Mouse (Mus musculus) T-helper 1 cell (primary cell): ENCODE measurements around the gene Pou5f1.

Experiments
- in situ Hi-C: fragments of 300-600 bp; cut with MboI, MseI; formaldehyde crosslinking; loops from one replicate; pipeline ENCODE4 v1.15.1; 2025; ENCODE audit warnings: high pct_unique_total_duplicates

The Pou5f1 gene

DNA sequence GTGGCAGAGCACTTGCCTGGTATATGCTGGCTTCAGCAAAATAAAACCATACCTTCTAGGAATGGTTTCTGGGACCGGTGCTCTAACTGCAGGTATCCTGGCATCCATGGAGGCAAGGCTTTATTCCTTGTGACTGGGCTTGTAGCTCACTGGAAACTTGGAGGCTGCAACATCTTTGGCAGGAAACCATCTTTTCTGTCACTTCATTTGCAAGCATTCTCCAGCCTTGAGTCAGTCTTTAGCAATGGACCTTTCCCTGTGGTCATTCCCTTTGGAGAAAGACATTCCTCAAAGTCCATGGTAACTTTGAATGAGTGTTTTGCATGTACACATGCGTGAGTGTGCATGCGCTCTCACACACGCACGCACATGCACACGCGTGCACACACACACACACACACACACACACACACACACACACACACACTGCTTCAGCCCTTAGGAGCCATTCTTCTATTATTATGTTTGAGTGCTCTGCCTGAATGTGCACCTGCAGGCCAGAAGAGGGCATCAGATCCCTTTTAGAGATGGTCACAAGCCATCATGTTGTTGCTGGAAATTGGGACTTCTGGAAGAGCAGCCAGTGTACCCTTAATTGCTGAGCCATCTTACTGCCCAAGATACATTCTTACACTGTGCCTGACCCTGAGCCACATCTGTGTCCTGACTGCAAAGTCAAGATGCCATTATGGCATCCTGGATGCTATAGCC is 7.3 kb downstream of the Pou5f1 start:
- in situ Hi-C loops, result loop anchor here (5.0 kb wide), 1 partner anchor 41 kb away; the partner anchor contains the start of gene H2-Q10

DNA sequence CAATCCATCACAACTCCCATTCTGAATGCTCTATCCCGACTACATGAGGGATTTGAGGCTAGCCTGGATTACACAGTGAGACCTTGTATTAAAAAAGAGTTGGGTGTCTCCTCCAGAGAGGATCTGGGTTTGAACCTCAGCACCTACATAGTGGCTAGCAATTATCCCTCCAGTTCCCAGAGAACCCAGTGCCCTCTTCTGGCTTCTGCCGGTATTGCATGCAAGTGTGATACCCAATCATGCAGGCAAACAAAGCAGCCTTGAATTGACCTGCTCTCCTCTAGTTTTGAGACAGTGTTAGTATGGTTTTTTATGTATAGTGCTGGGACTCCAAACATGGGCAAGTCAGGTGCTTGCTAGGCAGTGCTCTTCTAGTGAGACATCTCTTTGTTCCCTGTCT is 8.1 kb downstream of the Pou5f1 start:
- in situ Hi-C loops, result loop anchor here (5.0 kb wide), 1 partner anchor 42 kb away; the partner anchor contains the start of gene H2-Q10

GRCm38 (mm10) chr17:35514756-35515155 is 8.9 kb downstream of the Pou5f1 start:
- in situ Hi-C loops, result loop anchor here (5.0 kb wide), 1 partner anchor 42 kb away; the partner anchor contains the start of gene H2-Q10

GRCm38 (mm10) chr17:35515911-35516640 is 10.3 kb downstream of the Pou5f1 start:
- in situ Hi-C loops, result no loop called here

DNA sequence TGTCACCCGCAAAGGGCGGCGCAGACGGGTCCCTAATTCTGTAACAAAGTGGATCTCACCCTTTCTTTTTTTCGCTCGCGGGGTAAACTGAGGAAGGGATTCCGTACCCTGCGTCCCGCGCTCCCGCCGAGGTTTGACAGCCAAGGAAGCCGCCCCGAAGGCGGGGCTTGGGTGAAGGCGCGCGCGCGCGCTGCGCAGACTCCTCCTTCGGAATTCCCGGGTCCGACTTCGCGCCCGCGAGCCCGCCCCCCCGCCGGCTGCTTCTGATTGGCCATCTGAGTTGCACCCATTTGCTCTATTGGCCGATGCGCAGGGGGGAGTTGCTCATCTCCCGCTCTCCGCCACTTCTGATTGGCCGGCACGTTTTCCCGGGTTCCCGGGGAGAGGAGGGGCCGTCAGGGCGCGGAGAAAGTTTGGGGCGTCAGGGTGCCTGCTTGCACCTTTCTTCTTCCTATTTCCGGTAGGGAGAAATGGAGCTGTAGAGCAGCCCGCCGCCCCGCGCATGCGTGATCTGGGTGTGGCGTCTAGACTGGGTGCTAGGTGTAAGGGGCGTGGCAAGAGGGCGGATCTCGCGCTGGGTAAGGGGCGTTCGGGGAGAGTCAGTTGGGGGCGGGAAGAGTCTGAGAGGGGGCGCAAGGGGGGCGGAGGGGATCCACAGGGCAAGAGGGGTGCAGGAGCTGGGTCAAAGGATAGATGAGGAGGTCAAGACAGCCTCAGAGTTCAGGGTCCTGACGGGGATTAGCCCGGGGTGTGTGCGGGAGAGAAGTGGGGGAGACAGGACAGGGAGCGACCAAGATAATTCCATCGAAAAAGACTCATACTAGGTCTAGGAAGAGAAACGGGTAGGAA is 11.1 kb downstream of the Pou5f1 start, which contains the start of the genes Tcf19 and Cchcr1:
Tcf19 (minus strand) TSS at position 173 of the 849 bp plus-strand sequence.
Cchcr1 (plus strand) TSS at position 449 of the 849 bp plus-strand sequence.
- in situ Hi-C loops, result no loop called here

DNA sequence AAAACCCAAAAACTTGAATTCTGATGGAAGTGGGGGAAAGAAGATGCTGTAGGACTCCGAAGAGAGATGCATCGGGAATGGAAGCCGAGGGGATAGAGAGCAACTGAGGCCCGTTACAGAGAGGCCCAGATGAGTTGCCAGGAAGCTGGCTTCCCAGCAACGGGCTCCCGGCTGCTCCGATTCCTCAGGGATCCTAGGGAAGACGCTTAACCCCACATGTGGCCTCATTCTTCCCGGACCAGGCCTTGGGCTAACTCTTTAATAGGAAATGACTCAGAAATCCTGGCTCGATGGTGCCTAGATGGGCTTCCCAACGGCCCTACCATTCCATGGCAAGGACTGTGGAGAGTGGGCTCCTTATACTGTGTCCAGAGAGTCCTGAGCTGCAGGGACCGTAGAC is 11.7 kb downstream of the Pou5f1 start:
- in situ Hi-C loops, result no loop called here

GRCm38 (mm10) chr17:35524354-35524753 is 18.5 kb downstream of the Pou5f1 start:
- in situ Hi-C loops, result no loop called here

- in situ Hi-C loops, result no loop called here
Measured at GRCm38 (mm10) chr17:35526644-35527043, 20.8 kb downstream of the Pou5f1 start.

- in situ Hi-C loops, result no loop called here
Measured at GRCm38 (mm10) chr17:35532360-35532759, 26.5 kb downstream of the Pou5f1 start.

DNA sequence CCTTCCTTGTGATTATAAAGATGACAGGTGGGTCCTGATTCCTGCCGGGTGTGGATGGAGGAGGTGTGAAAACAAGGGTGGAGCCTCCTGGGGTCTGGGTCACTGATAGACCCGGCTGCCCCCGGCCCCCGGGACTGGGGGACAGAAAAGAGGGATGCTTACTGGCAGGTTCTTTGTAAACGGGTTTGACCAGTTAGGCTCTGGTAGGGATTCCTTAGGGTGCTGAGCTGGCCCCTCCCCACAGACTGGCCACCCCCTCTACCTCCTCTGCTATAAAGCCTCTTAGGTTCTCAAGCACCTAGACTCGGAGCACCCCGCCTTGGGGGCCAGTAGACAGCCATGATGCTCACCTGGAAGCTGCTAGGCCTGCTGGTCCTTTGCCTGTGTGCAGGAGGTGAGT is 27.1 kb downstream of the Pou5f1 start, which contains the start of gene Psors1c2:
Psors1c2 (plus strand) TSS at position 301 of the 400 bp plus-strand sequence.
- in situ Hi-C loops, result no loop called here

DNA sequence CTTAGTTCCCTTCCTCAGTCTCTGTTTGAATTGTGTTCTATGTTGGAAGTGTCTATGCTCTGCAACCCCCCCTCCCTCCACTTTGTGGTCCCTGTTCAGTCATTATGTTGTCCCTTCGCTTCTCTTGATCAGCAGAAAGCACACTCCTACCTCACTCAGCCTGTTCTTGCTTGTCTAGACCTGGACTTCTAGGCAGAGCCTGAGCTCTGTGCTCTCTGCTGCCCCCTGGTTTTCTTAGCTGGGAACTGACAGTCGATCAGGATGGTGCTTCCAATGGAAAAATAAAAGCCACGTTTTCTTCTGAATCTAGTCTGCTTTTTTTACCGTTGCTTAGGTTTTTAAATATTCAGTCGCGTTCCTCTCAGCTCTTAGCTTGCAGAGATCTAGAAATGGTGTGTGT is 28.5 kb downstream of the Pou5f1 start:
- in situ Hi-C loops, result no loop called here

GRCm38 (mm10) chr17:35537421-35537820 is 31.6 kb downstream of the Pou5f1 start:
- in situ Hi-C loops, result no loop called here

DNA sequence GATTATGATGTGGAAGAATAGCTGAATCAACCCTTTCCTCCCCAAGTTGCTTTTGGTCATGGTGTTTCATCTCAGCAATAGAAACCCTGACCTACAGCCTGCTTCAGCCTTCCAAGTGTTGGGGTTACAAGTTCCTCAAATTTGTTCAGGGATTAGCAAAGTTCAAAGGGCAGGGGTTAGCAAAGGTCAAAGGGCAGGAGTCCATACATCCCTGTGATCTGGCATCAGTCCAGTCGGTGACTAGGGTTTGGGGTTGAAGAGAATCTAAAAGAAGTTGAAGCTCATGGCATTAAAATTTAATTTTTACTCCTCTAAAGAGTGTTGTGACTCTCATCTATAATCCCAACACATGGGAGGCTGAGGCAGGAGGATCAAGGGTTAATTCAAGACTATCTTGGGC is 32.7 kb downstream of the Pou5f1 start:
- in situ Hi-C loops, result no loop called here

- in situ Hi-C loops, result no loop called here
Measured at GRCm38 (mm10) chr17:35539540-35539939, 33.7 kb downstream of the Pou5f1 start.

DNA sequence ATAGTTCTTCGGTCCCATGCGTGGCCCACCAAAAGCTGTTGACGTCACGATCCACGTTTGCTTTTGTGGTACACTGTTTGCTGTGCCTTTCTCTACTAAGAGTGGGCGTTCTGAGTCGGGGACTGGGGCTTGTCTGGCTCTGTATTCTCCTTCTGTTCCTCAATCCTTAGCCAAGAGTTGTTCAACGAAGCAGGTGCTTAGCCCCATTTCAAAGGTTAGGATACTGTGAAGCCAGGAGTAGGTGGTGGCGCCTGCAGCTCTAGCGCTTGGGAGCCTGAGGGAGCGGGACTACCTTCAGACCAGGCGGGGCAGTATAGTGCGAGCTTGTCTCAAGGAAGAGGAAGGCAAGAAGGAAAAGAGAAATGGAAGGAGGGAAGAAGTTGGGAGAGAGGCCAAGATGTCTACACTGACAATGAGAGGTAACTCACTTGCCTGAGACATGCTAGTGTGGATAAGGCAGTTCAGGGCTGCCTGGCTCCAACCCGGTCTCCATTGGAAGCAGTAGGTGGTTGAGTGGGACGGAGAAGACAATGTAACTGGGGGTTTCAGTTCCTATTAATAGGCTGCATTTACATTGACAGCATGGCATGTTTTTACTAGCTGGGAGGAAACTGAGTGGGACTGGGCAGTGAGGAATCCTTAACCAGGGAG is 37.1 kb downstream of the Pou5f1 start:
- in situ Hi-C loops, result no loop called here

DNA sequence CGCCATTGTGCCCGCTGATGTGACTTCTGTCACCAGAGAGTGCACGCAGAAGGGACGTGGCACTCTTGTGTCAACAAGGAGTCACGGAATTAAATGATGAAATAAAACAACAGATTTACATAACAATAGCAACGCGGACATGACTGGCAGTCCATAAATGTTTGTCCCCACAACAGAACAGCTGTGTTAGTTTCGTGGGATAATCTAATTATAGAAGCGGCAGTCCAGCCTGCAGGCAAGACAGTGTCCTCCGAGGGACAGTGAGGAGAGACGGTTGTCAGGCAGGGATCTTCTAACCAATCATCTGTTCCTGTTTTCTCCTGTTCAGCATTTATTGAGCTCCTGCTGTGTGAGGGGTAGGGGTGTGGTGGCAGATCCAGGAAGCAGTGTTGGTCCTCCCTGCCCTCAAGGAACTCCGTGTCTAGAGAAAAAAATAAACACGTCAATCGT is 37.6 kb downstream of the Pou5f1 start:
- in situ Hi-C loops, result no loop called here

- in situ Hi-C loops, result no loop called here
Measured at GRCm38 (mm10) chr17:35544001-35544400, 38.2 kb downstream of the Pou5f1 start.

GRCm38 (mm10) chr17:35544680-35545079 is 38.9 kb downstream of the Pou5f1 start:
- in situ Hi-C loops, result no loop called here

- in situ Hi-C loops, result no loop called here
Measured at GRCm38 (mm10) chr17:35547465-35547864, 41.6 kb downstream of the Pou5f1 start.

- in situ Hi-C loops, result no loop called here
Measured at GRCm38 (mm10) chr17:35548636-35549035, 42.8 kb downstream of the Pou5f1 start.
